Mouse (Mus musculus) stomach, adult 2 months (tissue): Measurements from ENCODE around the gene Zap70. TPM values are rescaled to one million over a fixed set of nuclear protein-coding genes. Genes with fewer than 3 reads are reported as not detected.

ENCODE experiments used
- polyA plus RNA-seq: library from polyadenylated mRNA; depleted of rRNA; stranded (reverse); fragments of >200 nt; gene quantifications from 2 replicates; pipeline ENCODE4 v1.2.3, GENCODE M21; 2012; rRNA removed

Gene Zap70
- 0.52 and 1.1 TPM in 2 replicates for polyA plus RNA-seq

DNA sequence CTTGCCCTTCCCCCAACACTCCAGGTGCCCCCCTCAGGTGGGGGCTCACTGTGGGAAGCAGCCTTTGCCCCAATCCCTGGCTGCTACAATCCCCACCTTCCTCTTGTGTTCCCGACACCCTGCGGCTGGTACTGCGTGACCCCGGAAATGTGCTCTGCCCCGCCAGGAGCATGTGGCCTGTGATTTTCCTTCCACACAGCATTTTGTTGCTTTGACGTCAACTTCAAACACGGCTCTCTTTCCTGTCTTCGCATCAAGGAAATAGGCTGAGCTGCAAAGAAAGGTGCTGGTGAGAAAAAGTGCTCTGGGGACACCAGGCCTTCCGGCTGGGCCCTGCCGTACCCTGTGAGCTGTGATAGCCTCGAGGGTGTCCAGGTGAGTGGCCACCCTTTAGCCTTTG lies at the start of gene Zap70:
Zap70 (plus strand) TSS at position 231 of the 400 bp plus-strand sequence.

GRCm38 (mm10) chr1:36714311-36714710 lies 47.3 kb upstream of the Zap70 start, which contains the start of gene Actr1b:
Gene Actr1b (minus strand): TSS chr1:36714422.

Other genes with a start within 250 kb of the Zap70 start
- gene Cnnm3, start 249.9 kb upstream of the Zap70 start, polyA plus RNA-seq = 13.4 and 15.0 TPM in 2 replicates
- 12.4 and 16.9 TPM in 2 replicates for gene Ankrd23, start 224.9 kb upstream of the Zap70 start, polyA plus RNA-seq
- not detected in 2 replicates for gene Gm42417, start 222.4 kb upstream of the Zap70 start, polyA plus RNA-seq
- 9.3 and 13.7 TPM in 2 replicates for gene Ankrd39, start 214.4 kb upstream of the Zap70 start, polyA plus RNA-seq
- gene Sema4c, start 203.4 kb upstream of the Zap70 start, polyA plus RNA-seq = 5.6 and 8.1 TPM in 2 replicates
- gene Fam178b, start 78.6 kb upstream of the Zap70 start, polyA plus RNA-seq = 1.00 and 1.7 TPM in 2 replicates
- gene Cox5b, start 70.3 kb upstream of the Zap70 start, polyA plus RNA-seq = 494 and 615 TPM in 2 replicates
- gene 4933424G06Rik, start 51.6 kb upstream of the Zap70 start, polyA plus RNA-seq = 0.06 TPM in 1 of 2 replicates, not detected in the other
- gene Actr1b, start 47.4 kb upstream of the Zap70 start, polyA plus RNA-seq = 67.2 and 68.8 TPM in 2 replicates
- gene Tmem131, start 181.9 kb downstream of the Zap70 start, polyA plus RNA-seq = 6.5 and 8.2 TPM in 2 replicates